Mouse (Mus musculus) cerebellum, adult 11-12 months (tissue): ENCODE data around the gene Krt80.
"Not testable (repeated sequence)": the region's sequence is repeated elsewhere in the genome, so short reads cannot be mapped to it uniquely, and the experiment has no call there.

Experiments used
- DNase-seq: peaks from one replicate; pipeline ENCODE4 v3.0.0; 2022

Krt80 gene

GRCm38 (mm10) chr15:101338359-101338758 is 31.6 kb downstream of the Krt80 start:
- no peak for DNase-seq

- DNase-seq: no peak
These were observed 33.3 kb downstream of the Krt80 start for GRCm38 (mm10) chr15:101336474-101337174.

- no peak for DNase-seq
These were observed 36.3 kb downstream of the Krt80 start for GRCm38 (mm10) chr15:101333648-101334047.

GRCm38 (mm10) chr15:101333165-101333564 is 36.8 kb downstream of the Krt80 start:
- DNase-seq: no peak

- DNase-seq: no peak
These were observed 37.6 kb downstream of the Krt80 start for GRCm38 (mm10) chr15:101332370-101332769.

GRCm38 (mm10) chr15:101331090-101331489 is 38.9 kb downstream of the Krt80 start:
- no peak for DNase-seq

GRCm38 (mm10) chr15:101329564-101329892 is 40.4 kb downstream of the Krt80 start:
- DNase-seq: no peak

- no peak for DNase-seq
These were observed 40.9 kb downstream of the Krt80 start for GRCm38 (mm10) chr15:101328876-101329563.

- peak; percentile 50 for DNase-seq
These were observed 42.7 kb downstream of the Krt80 start for GRCm38 (mm10) chr15:101327282-101327681.

GRCm38 (mm10) chr15:101325991-101326534 is 43.9 kb downstream of the Krt80 start:
- DNase-seq: no peak

- DNase-seq: not testable (repeated sequence)
These were observed 45.6 kb downstream of the Krt80 start for GRCm38 (mm10) chr15:101324409-101324808.

- no peak for DNase-seq
These were observed 46.5 kb downstream of the Krt80 start for GRCm38 (mm10) chr15:101323511-101323910.

- no peak for DNase-seq
These were observed 47.3 kb downstream of the Krt80 start for GRCm38 (mm10) chr15:101322640-101323039.

GRCm38 (mm10) chr15:101322106-101322505 is 47.9 kb downstream of the Krt80 start:
- DNase-seq: no peak

- DNase-seq: no peak
These were observed 48.8 kb downstream of the Krt80 start for GRCm38 (mm10) chr15:101321126-101321525.

- DNase-seq: no peak
These were observed 49.3 kb downstream of the Krt80 start for GRCm38 (mm10) chr15:101320618-101321041.

- no peak for DNase-seq
These were observed 49.8 kb downstream of the Krt80 start for GRCm38 (mm10) chr15:101320010-101320617.

- DNase-seq: no peak
These were observed 50.8 kb downstream of the Krt80 start for GRCm38 (mm10) chr15:101318889-101319765.

- no peak for DNase-seq
These were observed 52.0 kb downstream of the Krt80 start for GRCm38 (mm10) chr15:101317814-101318500.

- DNase-seq: no peak
These were observed 52.8 kb downstream of the Krt80 start for GRCm38 (mm10) chr15:101316913-101317813.

GRCm38 (mm10) chr15:101316279-101316912 is 53.6 kb downstream of the Krt80 start:
- DNase-seq: no peak
